Mouse (Mus musculus): ENCODE data around the gene Rrp9.
"Not testable (repeated sequence)": the region's sequence is repeated elsewhere in the genome, so short reads cannot be mapped to it uniquely, and the experiment has no call there.

The Rrp9 gene

DNA sequence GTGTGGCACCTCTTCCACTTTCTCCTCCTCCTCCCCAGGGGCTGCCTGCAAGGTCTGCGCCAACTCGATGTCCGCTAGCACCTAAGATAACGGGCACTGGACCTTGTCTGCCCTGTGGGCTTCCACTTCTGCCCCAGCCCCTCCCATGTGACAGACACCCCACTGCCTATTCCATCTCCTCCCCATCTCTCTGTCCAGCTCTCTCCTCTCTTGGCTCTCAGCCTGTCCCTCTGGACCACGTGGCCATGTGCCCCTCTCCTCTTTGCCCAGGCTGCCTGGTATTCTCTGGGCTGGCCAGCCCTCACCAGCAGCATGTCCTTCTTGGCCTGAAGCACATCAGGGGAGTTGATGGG lies 2.0 kb upstream of the Rrp9 start:
- DNase-seq (ENCODE audit: low spot score in 2 of 2): no peak

DNA sequence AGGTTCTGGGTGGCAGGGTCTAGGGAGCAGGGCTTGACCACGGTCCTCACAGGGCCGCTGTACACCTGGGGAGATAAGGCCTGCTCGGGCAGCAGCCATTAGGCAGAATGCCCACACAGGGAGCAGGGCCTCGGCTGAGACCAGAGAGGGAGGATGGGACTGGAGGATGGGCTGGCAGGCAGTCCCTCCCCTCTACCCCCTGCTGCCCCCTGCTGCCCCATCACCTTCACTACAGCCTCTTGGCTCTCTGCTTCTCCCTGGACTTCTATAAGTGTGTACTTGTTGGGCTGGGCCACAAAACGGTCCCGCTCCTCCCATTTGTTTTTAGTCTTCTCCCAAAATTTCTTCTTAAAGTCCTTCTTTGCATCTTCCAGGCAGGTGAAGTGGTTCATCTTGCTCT lies 1.3 kb upstream of the Rrp9 start:
- DNase-seq (ENCODE audit: low spot score in 2 of 2): peak in 1 of 2 experiments; percentile 71

DNA sequence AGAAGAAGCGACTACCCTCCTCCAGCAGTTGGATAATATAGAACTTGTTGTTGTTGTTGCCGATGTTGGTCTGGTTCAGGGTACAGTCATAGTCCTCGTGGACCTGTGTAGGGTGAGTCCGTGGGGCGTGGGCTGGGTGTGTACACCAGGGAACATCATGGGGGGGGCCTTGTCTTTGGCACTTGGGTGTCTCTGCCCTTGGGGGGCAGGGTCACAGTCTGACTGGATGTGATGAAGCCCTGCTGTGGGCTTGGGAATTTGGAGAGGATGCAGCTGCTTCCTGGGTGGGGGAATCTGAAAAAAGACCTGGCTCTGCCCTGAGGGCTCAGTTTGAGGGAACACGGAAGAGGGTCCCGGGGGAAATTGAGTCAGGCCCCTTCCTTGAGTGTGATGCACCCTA lies 717 bp upstream of the Rrp9 start:
- no peak for DNase-seq (ENCODE audit: low spot score in 2 of 2)

DNA sequence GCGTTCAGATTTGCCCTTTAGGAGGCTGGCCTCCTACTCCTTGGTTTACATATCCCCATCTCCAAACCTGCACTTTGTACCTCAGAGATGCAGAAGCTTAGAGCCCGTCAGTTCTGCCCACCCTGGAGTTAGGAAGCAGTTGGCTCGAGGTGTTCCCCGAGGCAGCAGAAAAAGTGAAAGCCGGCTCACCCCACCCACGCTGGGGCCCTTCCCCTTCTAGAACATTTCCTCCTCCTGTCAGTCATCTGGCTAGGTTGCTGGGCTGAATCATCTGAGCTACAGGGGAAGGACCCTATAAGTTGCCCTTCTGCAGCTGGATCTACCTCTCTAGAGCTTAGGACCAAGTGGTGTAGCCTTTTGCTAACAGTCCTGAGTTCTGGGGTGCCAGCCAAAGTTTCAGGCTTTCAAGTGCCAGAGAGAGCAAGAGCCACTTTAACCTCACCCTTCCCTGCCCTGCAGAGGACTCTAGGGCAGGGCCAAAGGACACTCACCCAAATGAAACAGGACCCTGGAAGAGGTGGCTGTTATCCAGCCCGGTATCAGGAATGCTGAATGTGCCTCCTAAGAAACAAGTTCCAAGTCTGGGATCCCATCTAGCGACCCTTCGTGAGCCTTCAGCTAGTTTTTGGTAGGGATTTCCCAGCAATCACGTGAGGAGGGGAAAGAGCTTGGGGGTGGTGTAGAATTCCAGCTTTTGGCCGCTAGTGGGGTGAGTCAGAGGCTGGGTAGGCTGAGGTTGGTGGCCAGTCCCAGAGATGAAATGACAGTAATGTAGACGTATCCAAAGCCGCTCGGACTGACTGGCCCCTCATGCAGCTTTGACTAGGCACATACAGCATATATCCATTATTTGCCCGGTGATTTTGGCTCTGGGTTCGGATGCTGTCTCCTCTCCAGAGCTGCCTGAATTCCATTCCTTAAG lies 500 bp downstream of the Rrp9 start:
- peak; percentile 58 to 72 for DNase-seq (ENCODE audit: low spot score in 2 of 2)

DNA sequence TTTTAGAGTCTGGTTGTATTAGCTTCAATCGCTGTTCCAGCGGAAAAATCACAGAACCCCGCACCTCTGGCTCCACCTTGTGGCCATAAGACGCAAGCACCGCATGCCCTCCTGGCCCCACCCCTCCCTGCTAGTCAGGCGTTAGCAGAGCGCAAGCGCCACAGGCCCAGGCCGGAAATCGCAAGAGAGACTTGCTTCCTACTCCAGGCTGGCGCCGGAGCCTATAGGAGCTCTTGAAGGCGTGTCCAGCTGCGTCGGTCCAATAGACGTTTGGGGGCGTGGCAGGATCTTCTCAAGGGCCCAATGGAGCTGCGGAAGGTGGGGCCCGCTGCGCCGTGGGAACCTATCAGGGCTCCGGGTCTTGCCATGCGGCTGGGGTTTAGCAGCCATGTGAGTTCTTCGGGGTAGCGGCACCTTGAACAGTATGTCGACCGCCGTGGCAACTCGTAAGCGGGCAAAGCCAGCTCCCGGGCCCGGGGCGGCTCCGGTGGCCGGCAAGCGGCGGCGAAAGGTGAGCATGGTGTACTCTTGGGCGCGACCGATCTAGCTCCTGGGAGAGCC lies 1.2 kb downstream of the Rrp9 start, which contains the start of gene Parp3:
Parp3 (minus strand) TSS at position 26 of the 561 bp plus-strand sequence.
- peak; percentile 98 to 99 for DNase-seq (ENCODE audit: low spot score in 2 of 2)

DNA sequence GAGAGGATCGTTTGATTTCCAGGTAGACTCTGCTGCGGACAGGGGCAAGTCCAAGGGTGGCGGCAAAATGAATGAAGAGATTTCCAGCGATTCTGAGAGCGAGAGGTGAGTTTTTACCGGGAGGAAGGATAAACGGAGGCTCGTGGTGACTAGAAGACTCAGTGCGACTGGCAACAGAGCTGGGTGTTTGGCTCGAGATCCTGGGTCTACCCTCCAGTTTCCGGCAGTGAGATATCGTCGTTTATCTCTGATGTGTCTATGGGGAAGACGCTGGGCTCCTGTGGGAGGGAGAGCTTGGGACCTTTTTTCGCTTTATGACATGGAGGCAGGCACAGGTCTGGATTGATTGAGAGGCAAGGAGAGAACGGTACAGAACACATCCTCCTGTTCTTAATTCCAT lies 1.9 kb downstream of the Rrp9 start:
- no peak for DNase-seq (ENCODE audit: low spot score in 2 of 2)

DNA sequence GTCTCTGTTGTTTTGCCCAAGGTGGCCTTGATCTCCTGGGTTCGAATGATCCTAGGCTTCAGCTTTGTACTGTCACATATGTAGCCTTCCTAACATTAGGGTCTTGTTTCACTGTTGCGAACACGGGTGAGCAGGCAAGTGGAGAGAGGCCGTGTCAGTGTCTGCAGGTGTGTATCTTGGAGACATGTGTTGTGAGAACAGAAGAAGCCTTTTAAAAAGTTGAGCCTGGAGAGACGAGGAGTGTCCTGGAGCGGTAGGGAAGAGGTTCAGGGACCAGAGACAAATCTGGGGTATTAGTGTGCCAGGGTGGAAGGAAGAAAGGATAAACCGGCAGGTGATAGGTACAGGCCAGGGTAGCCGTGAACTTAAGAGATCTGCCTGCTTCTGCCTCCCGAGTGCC lies 2.3 kb downstream of the Rrp9 start:
- no peak for DNase-seq (ENCODE audit: low spot score in 2 of 2)

DNA sequence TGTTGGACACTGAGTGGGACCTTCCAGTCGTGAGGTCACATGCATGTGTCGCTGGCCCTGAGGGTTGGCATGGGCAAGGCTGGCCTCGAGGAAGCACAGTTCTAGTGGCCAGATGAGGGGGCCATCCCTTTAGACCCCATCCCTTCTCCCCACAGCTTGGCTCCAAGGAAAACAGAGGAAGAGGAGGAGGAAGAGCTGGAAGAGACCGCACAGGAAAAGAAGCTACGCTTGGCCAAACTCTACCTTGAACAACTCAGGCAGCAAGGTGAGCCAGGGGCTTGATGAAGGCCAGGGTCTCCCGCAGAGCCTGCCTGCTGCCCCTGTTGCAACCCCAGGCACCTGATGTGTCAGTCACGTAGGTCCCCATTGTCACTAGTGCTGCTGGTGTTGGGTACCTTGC lies 4.8 kb downstream of the Rrp9 start:
- no peak for DNase-seq (ENCODE audit: low spot score in 2 of 2)

DNA sequence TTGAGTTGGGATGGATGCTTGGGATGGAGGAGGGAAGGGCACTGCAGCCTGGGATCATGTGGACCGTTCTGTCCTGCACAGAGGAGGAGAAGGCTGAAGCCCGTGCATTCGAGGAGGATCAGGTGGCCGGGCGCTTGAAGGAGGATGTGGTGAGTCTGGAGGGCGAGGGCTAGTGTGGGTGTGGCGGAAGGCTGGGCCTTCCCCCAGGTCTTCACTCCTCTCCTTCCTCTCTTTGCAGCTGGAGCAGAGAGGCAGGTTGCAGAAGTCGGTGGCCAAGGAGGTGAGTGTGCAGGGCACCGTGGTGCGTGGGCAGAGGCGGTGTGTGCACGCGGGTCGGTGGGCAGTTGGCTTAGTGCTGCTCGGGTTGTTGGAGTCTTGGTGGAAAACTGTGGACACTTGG lies 5.3 kb downstream of the Rrp9 start:
- DNase-seq (ENCODE audit: low spot score in 2 of 2): no peak

DNA sequence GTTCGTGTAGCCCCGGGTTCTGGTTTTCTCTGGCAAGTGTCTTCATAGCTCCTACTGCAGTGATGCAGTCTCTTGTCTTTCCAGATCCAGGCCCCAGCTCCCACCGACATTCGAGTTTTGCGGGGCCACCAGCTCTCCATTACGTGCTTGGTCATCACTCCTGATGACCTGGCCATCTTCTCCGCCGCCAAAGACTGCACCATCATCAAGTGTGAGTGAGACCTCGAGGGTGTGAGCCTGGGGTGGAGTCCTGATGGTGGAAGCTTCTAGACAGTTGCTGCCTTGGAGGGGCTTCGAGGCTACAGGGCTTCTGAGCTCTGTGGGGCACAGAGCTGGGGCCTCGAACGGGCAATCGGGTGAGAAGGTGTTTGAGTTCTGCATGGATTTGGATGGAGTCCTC lies 5.9 kb downstream of the Rrp9 start:
- DNase-seq (ENCODE audit: low spot score in 2 of 2): no peak

DNA sequence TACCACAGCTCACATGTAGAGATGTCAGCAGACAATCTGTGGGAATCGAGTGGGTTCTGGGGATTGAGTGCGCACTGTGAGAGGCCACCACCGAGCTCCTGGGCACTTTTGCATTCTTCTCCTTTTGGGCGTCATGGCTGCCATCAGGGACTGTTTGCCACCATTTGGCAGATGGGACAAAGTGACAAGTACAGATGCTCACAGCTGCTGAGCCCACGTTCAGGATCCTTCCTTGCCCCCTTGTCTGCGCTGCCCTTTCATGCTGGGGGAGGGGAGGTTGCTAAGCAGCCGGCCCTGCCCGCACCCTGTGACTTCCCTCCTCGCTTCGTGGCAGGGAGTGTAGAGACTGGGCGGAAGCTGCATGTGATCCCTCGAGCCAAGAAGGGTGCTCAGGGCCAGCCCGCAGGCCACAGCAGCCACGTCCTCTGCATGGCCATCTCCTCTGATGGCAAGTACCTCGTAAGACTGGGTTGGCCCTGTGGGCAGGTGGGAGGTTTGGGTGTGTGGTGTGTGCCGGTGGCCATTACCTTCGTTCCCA lies 6.9 kb downstream of the Rrp9 start:
- no peak for DNase-seq (ENCODE audit: low spot score in 2 of 2)

DNA sequence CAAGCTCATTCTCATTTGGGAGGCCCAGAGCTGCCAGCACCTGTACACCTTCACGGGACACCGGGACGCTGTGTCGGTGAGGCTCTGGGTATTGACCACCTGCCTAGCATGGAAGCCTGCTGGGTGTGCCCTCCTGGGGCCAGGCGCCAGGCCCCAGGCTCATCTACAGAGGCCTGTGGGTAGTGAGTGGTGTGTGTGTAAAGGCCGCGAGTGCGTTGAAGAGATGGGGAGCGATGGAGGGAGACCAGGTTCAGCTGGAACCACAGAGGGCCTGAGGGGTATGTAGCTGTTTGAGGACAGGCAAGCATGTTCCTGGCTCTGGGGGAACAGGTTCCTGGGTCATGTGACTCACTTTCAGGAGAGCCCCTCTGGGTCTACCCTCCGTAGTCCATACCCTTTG lies 7.4 kb downstream of the Rrp9 start:
- DNase-seq (ENCODE audit: low spot score in 2 of 2): no peak

DNA sequence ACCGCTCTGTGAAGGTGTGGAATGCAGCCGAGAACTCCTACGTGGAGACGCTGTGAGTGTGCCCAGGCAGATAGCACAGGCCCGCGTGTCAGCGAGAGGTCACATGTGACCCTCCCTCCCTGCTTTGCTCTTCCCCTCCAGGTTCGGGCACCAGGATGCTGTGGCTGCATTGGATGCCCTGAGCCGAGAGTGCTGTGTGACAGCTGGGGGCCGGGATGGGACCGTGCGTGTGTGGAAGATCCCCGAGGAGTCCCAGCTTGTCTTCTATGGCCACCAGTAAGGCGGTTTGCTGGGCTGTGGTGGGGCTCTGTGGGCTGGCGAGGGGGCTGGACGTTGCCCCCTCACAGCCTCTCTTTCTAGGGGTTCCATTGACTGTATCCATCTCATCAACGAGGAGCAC lies 7.8 kb downstream of the Rrp9 start:
- no peak for DNase-seq (ENCODE audit: low spot score in 2 of 2)

DNA sequence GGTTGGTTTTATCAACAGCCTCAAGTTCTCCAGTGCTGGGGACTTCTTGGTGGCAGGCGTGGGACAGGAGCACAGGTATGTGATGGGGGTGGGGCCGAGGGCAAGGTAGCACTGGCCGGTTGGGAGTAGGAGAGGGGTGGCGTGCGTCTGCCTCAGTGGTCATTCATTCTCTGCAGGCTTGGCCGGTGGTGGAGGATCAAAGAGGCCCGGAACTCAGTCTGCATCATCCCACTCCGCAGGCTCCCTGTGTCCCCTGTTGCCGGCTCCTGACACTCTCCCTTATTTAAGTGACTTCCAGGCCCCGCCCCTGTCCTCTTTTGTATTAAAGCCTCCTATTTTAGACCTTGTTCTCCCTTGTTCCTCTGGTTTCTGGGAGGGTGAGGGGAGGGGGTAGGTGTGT lies 9.3 kb downstream of the Rrp9 start:
- DNase-seq (ENCODE audit: low spot score in 2 of 2): no peak

DNA sequence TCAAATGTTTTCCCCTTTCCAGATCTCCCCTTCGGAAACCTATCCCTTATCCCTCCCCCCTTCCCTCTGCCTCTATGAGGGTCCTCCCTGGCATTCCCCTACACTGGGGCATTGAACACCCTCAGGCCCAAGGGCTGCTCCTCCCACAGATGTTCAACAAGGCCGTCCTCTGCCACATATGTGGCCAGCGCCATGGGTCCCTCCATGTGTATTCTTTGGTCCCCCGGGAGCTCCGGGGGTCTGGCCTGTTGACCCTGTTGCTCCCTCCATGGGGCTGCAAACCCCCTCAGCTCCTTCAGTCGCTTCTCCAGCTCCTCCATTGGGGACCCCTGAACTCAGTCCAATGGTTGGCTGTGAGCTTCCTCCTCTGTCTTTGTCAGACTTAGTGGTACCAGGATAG lies 11.8 kb downstream of the Rrp9 start:
- not testable (repeated sequence) for DNase-seq (ENCODE audit: low spot score in 2 of 2)

DNA sequence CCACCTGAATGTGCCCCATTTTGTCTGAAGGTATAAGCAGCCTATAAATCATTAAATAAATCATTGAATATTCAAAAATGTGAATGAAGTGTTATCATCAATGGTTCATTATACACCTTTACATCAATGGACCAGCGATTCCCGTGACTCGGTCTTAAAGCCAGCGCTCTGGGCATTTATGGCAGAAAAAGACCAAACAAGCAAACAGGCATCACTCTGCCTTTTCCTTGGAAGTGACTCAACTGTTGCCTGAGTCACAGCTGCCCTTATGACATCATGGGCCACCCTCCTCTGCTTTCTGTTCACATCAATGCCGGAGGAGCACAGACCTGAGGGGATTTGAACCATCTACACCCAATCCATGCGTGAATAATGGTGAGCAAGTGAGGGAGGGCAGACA lies 23.9 kb downstream of the Rrp9 start, which contains the start of gene Iqcf1:
Iqcf1 (plus strand) TSS at position 301 of the 400 bp plus-strand sequence.
- no peak for DNase-seq (ENCODE audit: low spot score in 2 of 2)

DNA sequence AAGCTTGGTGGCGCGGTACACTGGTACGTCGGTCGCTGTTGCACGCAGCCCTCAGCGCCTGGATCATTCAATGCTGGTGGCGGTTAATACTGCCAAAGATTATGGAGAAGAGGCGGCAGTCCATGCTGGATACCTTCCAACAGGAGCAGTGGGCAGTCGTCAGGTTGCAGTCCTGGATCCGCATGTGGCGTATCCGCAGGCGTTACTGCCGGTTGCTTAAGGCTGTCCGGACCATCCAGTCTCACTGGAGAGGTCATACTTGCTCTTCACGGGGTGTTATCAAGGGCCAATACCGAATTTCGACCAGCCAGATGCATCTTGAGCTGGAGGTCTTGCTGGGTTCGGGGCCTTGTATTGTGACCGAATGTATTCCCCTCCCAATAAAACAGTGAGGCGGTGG lies 26.1 kb downstream of the Rrp9 start:
- DNase-seq (ENCODE audit: low spot score in 2 of 2): no peak

DNA sequence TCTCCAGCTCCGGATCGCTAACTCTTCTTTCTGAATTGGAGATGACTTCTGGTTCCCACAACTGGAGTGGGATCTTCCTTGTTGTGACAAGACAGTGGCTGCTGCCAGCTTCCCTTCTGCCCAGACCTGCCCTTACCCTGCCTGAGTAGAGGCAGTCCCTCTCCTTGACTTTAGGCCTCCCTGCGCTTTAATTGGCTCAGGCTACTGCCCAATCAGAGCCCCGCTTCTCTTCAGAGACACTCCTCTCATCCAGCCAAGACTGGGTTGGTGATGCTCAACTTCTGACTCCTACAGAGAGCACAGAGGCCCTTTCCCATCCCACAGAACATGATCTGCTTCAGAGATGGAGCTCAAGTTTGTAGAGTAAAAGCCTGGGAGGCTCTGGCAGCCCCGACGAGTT lies 28.5 kb downstream of the Rrp9 start:
- no peak for DNase-seq (ENCODE audit: low spot score in 2 of 2)

DNA sequence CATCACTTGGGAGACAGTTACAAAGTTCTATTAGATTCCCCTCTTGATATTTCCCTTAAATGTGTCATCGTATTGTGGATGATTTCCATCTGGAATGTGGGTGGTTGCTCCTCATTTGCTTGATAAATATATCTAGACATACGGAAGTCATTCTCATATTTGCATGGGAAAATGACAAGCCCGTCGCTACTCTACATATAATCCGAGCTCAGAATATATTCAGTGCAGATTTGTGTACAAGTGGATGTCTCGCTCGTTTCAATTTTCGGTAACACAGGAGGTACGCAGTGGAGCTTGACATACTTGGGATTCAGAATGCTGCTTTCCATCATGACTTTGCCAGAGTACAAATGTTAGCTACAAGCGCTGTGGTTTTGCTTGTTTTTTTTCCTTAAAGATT lies 33.6 kb downstream of the Rrp9 start:
- DNase-seq (ENCODE audit: low spot score in 2 of 2): no peak

DNA sequence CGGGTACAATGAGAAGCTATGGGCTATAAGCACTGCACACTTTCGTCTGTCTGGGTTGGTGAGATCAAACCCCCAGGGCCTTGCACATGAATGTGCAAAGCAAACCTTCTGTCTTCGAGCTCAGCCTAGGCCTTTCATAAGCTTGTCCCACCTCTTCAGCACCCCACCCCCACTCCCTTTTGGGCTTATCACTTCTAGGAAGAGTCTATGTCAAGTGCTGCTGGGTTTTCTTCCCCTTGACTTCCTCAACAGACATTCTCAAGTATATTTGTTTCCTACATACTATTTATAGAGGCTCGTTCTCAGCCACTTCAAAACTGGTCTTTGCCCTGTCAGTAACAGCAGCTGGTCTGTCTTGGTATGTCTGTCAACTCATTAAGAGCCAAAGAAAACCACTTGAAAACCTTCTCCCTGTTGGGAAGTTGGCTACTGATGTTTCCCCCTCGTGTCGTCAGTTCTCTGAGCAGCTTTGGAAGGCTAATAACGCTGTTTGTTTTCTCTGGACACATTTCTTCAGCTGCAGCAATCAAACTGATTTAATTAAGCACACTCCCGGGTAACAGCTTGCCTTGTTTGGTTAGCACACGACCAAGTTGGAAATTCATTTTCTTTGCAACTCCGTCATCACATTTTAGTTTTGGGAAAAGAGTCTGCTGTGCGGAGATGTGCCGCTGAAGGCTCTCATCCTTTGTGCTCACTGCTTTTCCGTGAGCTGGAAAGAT lies 37.1 kb downstream of the Rrp9 start:
- no peak for DNase-seq (ENCODE audit: low spot score in 2 of 2)

DNA sequence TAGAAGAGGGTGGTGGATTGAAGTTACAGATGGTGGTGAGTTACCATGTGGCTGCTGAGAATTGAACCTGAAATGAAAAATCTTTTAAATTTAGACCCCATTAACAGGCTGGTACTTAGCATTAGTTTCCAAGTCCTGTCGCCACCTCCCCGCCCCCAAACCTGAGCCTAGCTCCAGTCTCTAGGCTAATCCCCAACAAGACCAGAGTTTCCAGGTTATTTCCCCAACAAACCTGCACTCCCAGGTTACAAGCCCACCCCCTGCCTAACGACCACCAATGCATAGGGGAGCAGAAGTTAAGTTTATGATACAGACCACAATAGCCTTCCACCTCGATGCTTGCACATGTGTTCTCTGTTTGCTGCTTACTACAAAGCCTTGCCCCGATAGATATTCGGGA lies 37.8 kb downstream of the Rrp9 start:
- DNase-seq (ENCODE audit: low spot score in 2 of 2): no peak

DNA sequence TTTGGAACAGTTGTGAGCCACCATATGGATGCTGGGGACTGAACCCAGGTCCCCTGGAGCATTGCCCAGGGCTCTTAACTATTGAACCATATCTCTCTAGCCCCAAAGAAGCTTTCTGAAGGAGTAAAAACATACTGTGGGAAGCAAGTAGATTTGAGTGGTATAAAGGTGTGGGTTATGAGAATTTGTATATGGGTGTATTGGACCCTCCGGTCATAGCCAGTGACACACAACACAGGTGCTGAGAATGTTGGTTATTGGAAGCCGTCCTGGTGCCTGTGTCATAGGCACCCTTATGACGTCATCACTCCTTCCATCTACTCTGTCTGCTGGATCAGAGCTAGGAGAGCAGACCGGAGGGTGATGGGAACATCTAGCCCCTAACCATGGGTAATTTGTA lies 38.5 kb downstream of the Rrp9 start, which contains the start of gene Iqcf5:
Iqcf5 (plus strand) TSS at position 301 of the 400 bp plus-strand sequence.
- no peak for DNase-seq (ENCODE audit: low spot score in 2 of 2)

Data from urinary bladder, postnatal 36 days (tissue).